ENCODE assay signal across 15 mouse cellular contexts in the genomic region with DNA sequence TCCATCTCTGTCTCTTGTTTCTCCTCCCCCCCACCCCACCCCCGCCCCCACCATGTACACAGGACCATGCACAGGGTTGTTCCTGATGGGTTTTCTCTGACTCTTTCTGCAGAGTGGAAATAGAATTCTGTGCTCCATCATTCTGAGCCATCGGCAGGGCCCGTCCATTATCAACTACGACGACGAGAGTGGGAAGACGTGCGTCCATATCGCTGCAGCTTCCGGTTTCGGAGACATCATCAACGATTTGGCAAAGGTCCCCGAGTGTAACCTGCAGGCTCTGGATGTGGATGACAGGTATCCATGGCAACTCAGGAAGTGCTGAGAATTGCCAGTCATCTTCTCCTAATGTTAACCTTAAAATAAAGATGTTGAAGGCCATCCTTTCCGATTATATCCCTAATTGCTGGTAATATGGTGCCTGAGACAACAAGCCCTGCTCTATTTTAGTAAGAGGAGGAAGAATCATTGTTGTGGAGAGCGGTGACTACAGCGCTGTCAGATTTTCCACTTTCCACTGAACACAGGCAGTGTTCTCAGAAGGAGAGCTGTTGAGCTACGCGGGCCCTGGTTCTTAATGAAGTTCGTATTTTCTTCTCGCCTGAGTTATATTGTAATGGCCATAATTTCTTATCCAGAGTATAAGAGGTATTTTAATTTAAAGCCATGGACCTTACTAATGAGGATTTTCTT.
"Had no signal": no experiment of that assay in that cellular context is flagged by ENCODE, and none has a peak within 500 bp of the region (broad histone marks: within the 10 kb centered on the region; RNA-seq: fewer than 3 reads in every experiment).

No protein-coding gene starts in this region.

- H3K36me3 ChIP-seq: limb, embryonic 13.5 days; midbrain, embryonic 13.5 days had no signal

- H3K9me3 ChIP-seq: limb, embryonic 13.5 days; midbrain, embryonic 13.5 days; neural tube, embryonic 15.5 days had no signal

- H3K9ac ChIP-seq: limb, embryonic 13.5 days; liver, embryonic 14.5 days; midbrain, embryonic 13.5 days; neural tube, embryonic 15.5 days had no signal

- H3K27me3 ChIP-seq: limb, embryonic 13.5 days; midbrain, embryonic 13.5 days; neural tube, embryonic 15.5 days had no signal

- ATAC-seq: lung, postnatal 0 days; midbrain, embryonic 13.5 days had no signal

- H3K4me2 ChIP-seq: limb, embryonic 13.5 days; midbrain, embryonic 13.5 days; neural tube, embryonic 15.5 days had no signal

- H3K27ac ChIP-seq: limb, embryonic 13.5 days; liver, embryonic 14.5 days; midbrain, embryonic 13.5 days; neural tube, embryonic 15.5 days had no signal

- H3K4me3 ChIP-seq: limb, embryonic 13.5 days; midbrain, embryonic 13.5 days; myocyte; neural tube, embryonic 15.5 days had no signal

- DNase-seq: kidney, postnatal 25 days; layer of hippocampus, adult 9-11 months; layer of hippocampus, postnatal 36 days; left cerebral cortex, postnatal 4 days; lung, adult 2 months; lung, postnatal 36 days; right cerebral cortex, adult 18-20 months; thymus, adult 18-20 months; thymus, postnatal 14 days had no signal
